Mouse (Mus musculus) yolk sac, embryonic 10.5 days (tissue): ENCODE measurements around the gene Rrp9.

Experiments
- DNase-seq: peaks from one replicate; pipeline ENCODE4 v3.0.0-alpha.2; 2017; ENCODE audit warnings: low spot score

Gene Rrp9

DNA sequence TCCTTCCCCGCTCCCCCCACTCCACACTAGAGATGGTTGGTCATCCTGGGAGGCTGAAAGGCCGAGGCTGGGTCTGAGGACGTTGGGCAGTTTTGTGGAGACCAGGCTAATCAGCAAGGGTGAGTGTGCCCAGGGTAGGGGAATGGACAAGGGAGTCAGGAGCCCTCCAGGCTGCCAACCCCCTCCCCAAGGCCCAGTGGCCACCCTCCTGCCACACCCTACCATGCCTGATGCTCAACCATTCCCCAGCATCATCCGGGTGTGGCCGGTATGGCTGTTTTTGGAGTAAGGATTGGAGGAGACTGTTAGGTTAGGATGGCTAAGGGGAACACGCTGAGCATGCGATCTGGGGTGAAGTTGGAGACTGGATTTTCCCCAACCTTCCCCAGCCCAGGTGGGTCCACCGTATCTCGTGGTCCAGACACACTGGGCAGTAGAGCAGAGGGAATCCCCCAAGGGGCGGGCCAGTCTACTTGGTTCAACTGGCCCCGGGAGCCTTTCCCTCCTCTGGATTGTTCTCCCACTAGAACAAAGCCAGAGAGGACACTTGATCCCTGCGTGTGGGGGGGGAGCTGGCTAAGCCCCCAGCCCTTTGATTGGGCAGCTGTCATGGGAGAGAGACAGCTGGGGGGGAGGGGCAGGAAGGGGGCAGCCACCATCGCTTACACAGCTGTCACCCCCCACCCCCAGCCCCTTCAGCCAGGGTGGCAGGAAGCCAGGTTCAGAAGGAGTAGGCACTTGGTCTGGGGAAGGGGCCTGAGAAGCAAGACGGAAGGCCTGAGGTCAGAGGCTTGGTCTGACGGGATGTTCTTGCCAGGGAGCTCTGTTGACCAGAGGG is 19.2 kb upstream of the Rrp9 start:
- no peak for DNase-seq

DNA sequence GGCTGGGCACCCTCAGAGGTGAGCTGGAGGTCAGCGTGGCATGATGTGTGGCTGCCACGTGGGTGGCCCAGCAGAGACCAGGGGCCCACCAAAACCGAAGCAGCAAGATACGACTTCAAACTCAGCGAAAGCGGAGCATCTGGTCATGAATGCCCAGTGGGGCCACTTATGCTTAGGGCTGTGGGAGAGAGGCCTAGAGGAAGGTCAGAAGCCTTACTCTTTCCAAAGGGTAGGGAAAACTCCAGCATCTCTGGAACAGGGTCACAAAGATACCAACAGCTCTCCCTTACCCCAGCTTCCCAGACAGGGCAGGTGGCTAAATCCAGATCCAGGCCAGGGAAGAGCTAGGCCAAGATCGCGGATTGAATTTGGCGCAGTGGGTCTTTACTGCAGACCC is 18.6 kb upstream of the Rrp9 start:
- DNase-seq = no peak

DNA sequence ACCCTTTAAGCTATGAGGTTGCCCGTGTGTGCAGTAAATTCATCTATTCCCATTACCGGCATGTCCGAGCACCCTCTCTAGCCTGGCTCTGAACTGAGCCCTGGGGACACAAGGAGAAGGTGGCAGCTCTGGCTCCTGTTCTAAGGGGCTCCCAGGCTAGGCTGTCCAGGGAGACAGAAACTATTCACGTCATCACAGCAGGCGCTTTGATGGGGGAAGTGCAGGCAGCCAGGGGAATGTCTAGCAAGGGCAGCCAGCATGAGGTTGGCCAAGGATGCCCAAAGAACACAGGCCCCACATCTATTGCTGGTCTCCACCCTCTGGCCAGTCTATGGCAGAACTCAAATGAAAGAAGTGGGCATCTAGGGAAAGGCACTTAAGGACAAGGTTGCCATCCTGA is 17.8 kb upstream of the Rrp9 start:
- DNase-seq = no peak

DNA sequence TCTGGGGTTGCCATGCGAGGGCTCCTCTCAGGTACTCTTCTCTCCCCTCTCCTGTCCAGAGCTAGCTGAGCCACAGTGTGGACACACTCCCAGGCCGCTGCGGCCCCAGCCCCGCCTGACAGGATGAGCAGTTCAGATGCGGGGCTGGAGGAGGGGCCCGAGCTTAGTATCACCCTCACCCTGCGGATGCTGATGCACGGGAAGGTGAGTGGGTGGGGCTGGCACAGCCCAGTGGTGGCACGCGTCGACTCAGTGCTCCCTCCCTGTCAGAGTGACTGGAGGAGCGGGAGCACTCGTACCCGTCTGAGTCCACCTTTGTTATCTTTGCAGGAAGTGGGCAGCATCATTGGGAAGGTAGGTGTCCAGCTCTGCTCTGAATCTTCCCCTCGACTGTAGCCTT is 15.8 kb upstream of the Rrp9 start:
- no peak for DNase-seq

DNA sequence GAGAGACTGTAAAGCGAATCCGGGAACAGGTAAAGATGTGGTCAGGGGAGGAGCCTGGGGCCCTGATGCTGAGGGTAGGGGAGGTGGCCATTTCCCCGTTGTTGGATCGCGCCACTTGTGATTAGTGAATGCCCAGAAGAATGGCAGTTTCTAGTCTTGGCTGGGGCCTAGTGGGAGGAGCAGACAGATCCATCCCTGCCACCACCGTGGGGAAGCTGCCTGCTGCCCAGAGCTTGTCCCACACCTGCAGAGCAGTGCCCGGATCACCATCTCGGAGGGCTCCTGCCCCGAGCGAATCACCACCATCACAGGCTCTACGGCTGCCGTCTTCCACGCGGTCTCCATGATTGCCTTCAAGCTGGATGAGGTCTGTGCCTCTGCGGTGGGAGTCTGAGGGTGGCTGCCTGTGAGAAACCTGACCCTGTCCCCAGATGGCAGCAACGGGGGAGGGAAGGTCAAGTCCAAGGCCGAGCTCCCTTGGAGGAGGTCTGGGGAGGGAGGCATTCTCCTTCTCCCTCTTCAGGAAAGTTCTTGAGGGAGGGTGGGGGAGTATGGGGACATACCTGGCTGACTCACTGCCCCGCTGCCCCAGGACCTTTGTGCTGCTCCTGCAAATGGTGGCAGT is 15.2 kb upstream of the Rrp9 start:
- DNase-seq = no peak

DNA sequence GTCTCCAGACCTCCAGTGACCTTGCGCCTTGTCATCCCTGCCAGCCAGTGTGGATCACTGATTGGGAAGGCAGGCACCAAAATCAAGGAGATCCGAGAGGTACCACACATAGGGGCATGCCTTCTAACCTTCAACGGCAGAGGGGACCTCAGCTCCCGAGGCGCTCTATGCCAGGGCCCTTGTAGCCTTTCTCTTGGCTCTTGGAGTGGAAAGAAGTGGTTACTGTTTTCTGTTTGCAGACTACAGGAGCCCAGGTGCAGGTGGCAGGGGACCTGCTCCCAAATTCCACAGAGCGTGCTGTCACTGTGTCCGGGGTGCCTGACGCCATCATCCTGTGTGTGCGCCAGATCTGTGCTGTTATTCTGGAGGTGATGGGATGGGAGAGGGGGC is 14.7 kb upstream of the Rrp9 start:
- DNase-seq = no peak

DNA sequence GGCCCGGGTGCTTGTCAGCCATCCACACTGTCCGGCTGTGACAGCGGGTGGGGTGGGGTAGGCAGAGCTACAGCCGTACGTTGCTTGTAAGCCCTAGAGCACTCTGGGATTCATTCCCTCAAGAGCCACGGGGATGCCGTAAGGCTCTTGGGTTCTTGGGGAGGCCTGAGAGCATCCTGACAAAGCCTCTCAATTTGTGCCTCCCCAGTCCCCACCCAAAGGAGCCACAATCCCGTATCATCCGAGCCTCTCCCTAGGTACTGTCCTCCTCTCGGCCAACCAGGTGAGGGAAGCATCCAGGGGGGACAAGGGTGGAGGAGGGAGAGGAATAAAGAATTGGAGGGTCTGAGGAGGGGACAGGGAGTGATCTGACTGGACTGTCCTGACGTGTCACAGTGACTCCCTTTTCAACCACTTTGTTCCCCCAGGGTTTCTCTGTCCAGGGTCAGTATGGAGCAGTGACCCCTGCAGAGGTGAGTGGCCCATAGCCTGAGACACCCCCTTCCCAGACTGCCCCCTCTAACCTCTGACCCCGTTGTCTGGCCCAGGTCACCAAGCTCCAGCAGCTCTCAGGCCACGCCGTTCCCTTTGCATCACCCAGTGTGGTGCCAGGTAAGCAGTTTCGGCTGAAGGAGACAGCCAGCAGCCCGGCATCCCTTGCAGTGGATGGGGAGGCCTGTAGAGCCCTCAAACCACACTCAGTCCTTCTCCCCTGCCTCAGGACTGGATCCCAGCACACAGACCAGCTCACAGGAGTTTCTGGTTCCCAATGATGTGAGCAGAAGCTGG is 13.9 kb upstream of the Rrp9 start:
- DNase-seq = no peak

DNA sequence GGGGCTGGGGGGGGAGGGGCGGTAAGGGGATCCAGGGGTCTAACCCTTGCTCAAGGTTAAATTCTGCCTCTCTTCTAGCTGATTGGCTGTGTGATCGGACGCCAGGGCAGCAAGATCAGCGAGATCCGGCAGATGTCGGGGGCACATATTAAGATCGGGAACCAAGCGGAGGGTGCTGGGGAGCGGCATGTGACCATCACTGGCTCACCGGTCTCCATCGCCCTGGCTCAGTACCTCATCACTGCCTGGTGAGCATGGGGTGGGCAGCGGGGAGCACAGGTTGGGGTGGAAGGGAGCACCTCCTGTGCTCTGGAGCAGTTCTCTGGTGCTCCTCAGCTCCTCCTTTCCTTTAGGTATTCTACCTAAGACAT is 13.3 kb upstream of the Rrp9 start:
- no peak for DNase-seq

DNA sequence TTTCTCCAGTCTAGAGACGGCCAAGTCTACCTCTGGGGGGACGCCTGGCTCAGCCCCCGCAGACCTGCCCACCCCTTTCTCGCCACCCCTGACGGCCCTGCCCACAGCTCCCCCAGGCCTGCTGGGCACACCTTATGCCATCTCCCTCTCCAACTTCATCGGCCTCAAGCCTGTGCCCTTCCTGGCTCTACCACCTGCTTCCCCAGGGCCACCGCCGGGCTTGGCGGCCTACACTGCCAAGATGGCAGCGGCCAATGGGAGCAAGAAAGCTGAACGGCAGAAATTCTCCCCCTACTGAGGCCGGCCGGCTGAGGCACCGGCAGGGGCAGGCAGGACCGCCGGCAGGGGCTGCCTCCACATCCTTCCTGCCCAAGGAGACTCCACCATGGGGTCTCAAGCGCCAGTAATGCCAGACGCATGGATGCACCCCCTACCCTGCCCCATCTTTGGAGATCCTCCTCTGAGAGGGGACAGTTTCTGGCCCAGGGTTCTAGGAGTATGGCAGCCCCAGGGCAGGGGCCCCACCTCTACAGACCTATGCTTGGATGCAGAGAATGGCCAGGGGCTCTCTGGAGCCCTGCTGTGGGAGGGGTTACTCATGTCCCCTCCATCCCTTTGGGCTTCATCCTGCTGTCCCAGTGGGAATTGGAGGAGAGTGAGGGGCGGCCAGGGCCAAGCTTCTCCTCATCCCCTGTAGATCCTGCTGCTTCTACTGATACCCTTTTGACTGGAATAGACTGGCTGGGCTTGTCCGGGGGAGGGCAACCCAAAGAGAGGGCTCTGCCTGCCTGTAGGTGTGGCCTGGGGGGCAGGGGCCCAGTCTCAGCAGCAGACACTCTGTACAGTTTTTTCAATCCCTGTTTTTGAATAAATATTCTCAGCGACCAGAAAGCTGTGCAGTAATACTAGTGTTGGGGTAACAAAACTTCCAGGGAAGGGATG is 12.4 kb upstream of the Rrp9 start:
- DNase-seq = no peak

DNA sequence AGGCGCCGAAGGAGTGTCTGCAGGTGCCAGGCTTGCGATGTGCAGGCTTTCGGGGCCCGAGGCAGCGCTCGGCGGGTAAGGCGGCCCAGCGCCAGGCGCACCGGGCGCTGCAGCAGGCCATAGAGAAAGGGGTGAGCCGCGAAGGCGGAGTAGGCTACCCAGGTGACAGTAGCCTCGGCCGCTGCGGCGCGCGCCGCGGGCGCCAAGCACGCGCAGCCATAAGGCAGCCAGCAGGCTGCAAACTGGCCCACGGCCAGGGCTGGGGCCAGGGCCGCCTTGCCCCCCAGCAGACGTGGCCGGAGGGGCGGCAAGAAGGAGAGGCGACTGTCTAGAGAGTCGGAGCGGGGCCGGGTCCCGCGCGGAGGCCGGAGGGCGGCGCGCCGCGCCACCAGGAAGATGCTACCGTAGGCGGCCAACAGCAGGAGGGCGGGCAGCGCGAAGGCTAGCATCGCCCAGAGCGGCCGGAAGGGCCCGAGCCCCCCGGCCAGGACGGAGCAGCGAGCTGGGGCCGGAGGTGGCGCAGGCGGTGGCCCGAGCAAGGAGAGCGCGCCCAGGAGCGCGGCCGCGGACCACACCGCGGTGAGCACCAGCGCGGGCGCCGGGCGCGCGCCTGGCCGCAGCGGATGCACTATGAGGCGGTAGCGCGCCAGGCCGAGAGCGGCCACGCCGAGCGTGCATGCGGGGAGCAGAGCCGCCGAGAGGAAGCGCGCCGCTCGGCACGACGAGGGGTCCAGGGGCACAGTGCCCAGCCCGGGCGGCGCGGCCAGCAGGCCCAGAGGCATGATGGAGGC is 10.8 kb upstream of the Rrp9 start:
- DNase-seq = peak; percentile 49

DNA sequence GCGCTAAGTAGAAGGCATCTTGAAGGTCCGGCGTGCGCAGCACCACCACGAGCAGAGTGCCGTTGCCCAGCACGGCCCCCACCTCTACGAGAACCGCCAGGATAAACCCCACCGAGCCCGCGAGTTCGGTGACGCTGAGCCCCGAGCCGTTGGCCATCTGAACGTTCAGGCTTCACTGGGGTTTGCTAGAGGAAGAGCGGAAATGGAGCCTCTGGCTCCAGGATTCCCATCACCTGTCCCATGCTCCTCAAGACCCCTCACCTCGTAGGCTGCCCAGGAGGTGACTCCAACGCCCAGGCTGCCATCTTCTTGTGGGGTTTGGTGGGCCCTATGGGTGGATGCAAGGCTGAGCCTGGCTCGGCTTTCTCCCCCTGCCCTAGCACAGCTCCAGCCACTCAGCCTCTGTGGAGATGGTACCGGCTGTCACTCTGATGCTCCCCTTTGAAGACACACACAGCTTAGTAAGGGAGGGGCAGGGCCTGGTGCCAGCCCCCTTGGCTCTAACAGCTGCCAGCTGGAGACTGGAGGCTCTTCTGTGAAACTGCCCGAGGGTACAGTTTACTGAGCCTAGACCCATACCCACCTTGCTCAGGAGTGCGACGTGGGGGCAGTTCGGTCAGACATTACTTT is 10.1 kb upstream of the Rrp9 start, which contains the start of gene Gpr62:
Gene Gpr62 (minus strand): TSS at position 368 of the 630 bp plus-strand sequence.
- no peak for DNase-seq

DNA sequence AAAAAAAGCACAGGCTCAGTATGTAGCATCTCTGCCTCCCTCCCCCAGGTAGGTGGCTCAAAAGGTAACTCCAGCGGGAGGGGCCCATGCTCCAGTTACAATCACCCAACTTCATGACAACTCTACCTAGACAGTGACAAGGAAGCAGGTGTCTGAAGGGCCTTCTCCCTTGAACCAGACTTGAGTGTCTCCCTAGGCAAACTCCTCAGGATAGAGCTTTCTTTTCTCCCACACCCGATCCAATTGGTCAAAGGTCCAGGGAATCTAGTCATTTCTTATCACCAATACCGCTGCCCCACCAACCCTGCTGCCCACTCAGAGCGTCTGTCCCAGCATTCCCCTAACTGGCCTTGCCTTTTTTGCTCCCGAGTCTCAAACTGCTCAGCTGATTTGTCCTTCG is 9.0 kb upstream of the Rrp9 start:
- no peak for DNase-seq

DNA sequence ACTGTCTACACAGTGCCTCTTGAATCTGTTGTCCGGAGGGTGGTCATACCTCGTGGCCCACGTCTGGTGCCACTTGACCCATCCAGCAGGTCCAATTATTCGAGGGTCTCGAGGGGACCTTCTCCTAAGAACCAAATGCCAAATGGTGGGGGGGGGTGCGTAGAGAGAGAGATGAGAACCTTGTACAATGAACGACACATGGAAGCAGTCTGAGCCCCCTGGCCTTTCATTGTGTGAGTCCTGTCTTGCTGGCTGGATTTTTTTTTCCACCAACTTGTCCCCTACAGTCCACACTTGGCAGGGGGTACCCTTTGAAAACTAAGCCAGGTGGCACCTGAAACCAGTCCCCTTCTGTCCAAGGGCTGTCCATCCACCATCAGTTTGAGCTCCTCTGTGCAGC is 8.0 kb upstream of the Rrp9 start:
- DNase-seq = no peak

DNA sequence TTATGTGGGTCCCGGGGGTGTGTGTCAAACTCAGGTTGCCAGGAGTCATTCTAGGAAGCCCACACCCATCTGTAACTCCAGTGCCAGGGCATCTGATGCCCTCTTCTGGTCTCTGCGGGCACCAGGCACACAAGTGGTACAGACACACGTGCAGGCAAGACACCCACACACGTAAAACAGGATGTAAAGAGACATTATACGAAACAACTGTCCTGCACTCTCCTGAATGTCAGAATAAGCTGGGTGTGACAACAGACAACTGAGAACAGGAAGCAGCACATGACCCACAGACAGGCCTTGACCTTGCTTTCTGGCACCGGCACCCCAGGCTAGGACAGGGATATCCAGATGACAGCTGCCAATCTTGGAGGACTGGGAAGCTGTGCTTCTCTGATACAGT is 6.4 kb upstream of the Rrp9 start:
- no peak for DNase-seq

DNA sequence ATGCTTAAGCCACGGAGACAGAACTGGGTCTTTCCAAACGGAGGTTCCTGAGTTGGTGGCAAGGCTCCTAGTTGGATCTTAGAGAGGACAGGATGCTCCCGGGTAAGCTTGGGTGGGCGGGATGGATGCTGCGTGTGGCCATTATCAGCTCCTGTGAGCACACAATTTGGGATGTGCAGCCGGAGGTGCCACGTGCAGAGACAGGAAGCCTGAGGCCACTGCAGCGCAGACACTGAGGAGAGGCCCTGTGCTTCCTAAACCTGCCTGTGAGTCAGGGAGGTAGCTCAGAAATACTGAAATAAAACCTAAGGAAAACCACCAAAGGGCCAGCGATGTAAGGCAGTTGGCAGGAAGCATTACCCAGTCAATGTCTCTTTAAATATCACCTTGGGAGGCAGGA is 6.0 kb upstream of the Rrp9 start:
- no peak for DNase-seq

DNA sequence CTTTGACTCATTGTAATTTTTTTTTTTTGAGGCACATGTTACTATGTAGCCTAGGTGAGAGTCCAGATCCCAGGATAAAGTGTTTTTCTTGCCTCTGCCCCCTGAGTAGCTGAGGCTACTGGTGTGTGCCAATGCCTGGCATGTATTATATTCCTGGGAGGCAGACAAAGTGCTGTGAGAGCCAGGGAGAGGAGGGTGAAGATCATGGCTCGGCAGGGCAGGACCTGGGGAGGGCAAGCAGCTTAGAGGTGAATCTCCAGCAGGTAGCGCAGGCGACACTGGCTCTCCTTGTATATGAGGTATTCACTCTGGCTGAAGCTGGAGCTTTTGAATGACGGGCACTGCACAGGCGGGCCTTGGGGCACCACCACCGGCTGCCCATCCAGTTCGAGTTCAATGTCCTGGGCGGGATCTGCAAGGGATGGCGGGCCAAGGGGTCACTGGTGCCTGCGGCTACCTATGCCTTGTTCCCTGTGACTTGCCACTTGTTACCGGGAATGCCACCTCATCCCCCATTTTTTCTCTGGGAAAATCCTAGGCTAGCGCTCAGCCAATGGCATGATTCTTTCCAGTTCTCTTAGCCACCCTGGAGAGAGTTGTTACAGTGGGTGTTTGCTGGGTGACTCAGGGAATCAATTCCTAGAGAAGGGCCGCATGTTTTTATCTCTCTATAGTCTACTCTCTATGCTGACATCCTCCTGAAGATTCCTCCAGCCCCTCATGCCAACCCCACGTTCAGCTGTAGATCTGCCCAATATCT is 4.6 kb upstream of the Rrp9 start:
- DNase-seq = no peak

DNA sequence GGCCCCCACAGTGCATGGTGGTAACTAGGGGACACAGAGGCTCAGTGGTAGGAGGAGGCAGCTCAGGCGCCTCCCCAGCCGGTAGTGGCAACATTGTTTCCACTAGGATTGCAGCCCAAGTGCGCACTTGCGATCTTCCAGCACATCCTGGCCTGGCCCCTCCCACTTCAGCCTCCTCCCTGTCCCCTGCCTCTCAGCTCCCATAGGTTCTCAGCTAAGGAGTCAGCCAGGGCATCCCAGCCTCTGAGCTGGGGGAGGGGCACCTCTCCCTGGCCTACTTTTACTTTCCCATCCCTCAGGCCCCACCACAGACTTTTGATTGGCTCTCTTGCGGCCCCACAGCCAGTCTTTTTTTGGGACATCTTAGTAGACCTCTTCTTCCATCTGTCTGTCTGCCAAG is 3.9 kb upstream of the Rrp9 start:
- peak; percentile 51 for DNase-seq

DNA sequence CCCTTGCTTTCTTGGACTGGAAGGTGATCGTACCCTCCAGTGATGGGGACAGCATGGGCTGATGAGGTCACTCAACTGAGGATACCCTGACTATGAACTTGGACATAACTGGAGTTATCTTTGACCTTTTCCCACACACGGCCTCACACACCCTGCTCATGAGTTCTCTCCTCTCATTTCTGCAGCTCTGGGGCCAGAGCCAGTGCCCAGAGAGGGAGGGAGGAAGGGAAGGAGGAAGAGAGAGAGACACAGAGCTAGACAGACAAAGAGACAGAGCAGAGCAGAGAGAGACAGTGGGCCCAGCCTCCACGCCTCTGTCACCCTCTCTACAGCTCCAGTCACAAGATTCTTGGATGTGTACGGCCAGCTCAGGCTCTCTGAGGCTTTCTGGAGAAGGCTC is 3.4 kb upstream of the Rrp9 start:
- no peak for DNase-seq

DNA sequence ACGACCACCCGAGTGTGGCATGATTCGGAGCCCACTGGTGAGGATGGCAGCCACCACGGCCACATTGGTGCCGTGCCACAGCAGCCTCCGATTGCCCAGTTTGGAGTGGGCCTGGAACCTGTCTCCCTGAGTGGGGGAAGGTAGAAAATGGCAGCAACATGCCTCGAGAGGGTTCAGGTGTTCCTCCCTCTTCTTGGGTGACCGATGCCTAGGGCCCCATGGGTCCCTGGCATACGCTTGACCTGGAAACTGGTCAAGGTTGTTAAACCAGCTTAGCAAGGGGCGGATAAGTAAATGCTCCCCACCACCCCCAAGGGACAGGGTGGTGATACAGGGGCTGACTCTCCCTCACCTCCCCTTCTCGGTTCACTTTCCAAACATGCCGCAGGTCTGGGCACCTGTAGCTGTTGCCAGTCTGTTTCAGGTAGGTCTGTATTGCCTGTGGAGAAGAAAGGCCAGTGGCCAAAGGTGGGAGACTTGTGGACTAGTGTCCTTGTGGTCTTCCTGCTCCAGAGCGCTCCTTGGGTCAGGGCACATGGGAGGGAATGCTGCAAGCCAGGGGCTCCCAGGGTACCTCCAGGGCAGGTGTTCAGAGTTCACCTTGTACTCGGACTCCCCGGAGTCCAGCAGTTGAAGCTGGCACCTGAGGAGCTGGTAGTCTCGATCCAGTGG is 2.5 kb upstream of the Rrp9 start:
- no peak for DNase-seq
